Mouse (Mus musculus) C2C12 (cell line): ENCODE data around the gene Ell.

ENCODE experiments used
- CTCF ChIP-seq: IDR thresholded peaks from one replicate; pipeline ENCODE4 v1.5.1; 2011; ENCODE audit not compliant: control insufficient read depth, insufficient read depth, insufficient read length
- MYOD1 ChIP-seq: IDR thresholded peaks from one replicate; pipeline ENCODE4 v1.6.1; 2011; ENCODE audit warnings: low read depth; ENCODE audit not compliant: control insufficient read depth, insufficient read length

DNA sequence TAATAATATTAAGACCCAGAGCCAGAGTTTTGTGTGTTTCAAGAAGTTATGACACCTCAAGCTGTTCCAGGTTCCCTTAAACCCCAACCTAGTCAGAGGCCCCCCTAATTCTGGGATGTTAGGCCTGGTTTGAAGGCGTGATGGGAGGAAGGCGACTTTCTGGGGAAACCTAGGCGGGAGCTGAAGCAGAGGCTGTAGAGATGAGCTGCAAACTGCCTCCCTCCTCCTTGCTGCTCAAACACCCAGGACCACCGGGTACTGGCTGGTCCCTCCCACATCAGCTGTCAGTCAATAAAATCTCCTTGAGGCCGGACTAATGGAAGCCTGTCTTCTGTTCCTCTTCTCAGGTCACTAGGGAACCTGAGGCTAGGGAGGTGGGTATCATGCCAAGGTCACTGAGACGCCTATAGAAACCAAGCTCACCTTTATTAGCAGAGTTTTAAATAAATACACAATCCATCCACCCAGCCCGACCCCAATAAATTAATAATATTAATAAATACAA lies 89.8 kb downstream of the Ell start:
- no peak for TF ChIP-seq CTCF
- no peak for TF ChIP-seq MYOD1
